Mouse (Mus musculus) brain, embryonic 14.5 days (tissue): Measurements from ENCODE around the gene Cfap43. TPM values are rescaled to one million over a fixed set of nuclear protein-coding genes. Genes with fewer than 3 reads are reported as not detected.

Experiments used
- DNase-seq: peaks from one replicate; pipeline ENCODE4 v3.0.0-alpha.2; 2011; ENCODE audit warnings: low read depth
- CTCF ChIP-seq: fragments of 200-500 bp; IDR thresholded peaks from 2 replicates; pipeline ENCODE4 v1.5.1; 2012; ENCODE audit warnings: inconsistent platforms, mild to moderate bottlenecking, moderate library complexity, borderline replicate concordance; ENCODE audit not compliant: insufficient read depth, insufficient read length; ENCODE audit errors: extremely low read depth
- POLR2A ChIP-seq: fragments of 200-500 bp; IDR thresholded peaks from 2 replicates; pipeline ENCODE4 v1.6.1; 2012; ENCODE audit warnings: mild to moderate bottlenecking, inconsistent platforms, borderline replicate concordance; ENCODE audit not compliant: poor library complexity, insufficient read depth, insufficient read length, severe bottlenecking; ENCODE audit errors: extremely low read depth
- polyA plus RNA-seq: library from polyadenylated mRNA; depleted of rRNA; stranded (reverse); fragments of >200 nt; gene quantifications from 2 replicates; pipeline ENCODE4 v1.2.3, GENCODE M21; 2012

Gene Cfap43
- polyA plus RNA-seq, 1 experiment: 2.6 TPM

DNA sequence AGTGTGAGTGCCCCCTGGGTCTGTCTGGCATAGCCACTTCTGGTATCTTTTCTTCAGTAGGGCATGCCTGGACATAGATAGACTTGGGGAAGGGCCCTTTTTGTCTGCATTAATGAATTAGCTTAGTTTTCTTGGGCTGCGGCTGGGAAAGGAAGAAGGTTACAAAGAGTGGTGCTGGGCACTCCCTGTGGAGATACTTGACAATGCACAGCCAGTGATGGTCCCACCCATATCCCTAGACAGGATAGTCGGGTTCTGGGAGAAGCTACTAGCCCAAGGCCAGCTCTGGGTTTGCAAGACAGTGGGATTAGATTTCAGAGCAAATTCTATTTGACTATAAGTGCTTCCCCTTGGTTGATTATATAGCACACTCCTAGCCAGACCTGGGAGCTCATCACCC lies 170.1 kb downstream of the Cfap43 start:
- TF ChIP-seq CTCF (no peak), POLR2A (no peak)
- no peak for DNase-seq

DNA sequence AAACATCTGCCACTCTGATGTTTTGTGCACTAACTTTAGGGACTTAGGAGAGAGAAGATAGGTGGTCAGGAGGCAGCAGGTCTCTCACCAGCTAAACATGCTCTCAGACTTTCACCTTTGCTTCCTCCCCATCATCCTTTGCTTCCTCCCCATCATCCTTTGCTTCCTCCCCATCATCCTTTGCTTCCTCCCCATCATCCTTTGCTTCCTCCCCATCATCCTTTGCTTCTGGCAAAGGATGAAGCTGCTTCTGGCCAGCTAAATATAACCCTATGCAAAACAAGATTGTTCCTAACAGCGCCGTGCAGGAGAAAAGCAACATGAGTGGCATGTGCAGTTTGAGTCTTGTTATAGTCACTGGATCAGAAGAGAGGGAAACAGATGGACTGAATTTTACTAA lies 172.0 kb downstream of the Cfap43 start:
- no peak for DNase-seq
- TF ChIP-seq POLR2A (no peak), CTCF (no peak)

DNA sequence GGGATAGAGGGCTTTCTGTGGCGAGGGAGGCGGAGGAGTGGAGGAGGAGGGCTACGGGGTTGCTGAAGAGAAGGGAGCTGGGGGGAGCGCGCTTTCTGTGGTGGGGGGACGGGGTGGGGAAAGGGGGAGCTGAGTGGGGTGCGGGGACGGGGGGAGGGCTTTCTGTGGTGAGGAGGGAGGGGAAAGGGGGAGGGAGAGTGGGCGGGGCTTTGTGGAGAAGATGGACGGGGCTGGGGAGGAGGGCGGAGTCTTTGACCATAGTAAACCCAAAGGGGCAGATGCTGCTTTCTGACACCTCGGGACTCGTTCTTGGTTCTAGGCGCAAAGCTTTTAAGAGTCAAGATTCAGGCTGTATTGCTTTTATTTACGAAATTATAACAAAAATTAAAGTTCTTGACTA lies 187.2 kb downstream of the Cfap43 start:
- peak; percentile 89 for DNase-seq
- TF ChIP-seq CTCF (no peak), POLR2A (no peak)

DNA sequence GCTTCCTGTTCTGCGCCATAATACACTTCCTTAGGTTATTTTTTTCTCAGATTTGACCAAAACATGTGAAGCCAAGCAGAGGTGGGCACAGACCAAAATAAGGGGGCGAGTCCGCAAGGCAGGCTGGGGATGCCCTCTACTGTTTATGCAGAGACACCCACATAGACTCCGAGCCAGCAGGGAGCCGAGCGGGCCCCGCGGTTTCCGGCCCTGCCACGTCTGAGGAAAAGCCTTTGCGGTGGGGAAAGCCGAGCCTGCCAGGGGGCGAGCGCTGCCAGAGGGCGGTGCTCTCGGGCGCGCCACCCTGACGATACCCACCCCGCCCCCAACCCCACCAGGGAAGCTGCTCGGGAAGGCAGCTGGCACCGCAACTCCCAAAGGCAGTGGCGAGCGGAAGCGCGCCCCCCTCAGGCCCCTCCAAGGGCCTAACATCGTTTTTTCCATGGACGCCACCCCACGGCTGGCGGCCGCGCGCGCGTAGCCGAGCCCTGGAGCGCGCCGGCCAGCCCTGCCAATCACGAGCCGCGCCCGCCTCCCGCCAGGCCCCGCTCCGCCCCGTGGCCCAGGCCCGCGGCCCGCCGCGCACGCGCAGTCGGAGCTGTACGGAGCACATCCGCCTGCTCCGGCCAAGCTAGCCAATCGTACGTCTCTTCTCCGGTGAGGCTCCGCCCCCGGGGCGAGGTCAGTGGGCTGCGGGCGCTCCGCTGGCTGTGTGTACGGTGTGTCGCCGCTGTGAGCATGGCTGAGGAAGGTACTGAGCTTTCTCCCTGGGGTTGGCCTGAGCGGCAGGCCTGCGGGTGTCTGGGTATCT lies 187.8 kb downstream of the Cfap43 start, which contains the start of gene Sfr1:
Gene Sfr1 (plus strand): TSS at position 612 of the 811 bp plus-strand sequence.
- TF ChIP-seq CTCF (peak; percentile 60), POLR2A (peak; percentile 74; the same call in 1 of the 2 replicates)
- DNase-seq: peak; percentile 99

DNA sequence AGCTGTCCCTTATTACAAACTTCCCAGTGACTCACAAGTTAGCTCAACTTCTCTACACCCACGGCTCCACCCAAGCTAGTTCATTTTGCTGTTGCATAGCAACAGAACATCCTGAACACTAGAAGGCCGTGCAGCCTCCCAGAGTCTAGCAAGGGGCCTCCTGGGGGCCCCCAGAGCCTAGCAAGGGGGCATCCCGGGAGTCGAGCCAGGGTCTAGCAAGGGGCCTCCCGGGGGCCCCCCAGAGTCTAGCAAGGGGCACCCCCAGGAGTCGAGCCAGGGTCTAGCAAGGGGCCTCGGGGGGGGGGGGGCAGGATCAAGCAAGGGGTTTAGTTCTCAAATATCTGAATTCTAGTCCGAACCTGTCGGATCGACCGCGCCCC lies 188.4 kb downstream of the Cfap43 start:
- DNase-seq: peak; percentile 91
- TF ChIP-seq POLR2A (no peak), CTCF (no peak)

DNA sequence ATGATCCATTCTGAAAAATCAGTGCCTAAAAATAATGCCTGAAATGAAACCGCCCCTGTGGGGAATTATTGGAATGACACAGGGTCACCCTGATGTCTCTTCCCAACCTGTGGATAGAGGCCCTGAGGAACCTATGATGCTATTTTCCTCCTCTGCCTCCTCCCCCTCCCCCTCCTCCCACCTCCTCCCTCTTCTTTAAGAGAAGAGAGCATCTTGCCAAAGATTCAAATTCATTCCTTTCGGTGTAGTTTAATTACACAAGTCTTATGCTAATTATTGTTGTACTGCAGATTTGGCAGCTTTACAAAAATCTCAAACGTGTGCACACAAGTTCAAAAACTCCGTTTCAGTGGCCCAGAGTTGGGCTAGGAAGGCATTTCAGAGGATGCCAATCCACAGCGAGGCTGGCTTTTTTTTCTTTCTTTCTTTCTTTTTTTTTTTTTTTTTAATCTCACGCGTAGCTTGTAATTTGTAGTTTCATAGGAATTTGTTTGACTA lies 193.4 kb downstream of the Cfap43 start:
- peak; percentile 93 for DNase-seq

DNA sequence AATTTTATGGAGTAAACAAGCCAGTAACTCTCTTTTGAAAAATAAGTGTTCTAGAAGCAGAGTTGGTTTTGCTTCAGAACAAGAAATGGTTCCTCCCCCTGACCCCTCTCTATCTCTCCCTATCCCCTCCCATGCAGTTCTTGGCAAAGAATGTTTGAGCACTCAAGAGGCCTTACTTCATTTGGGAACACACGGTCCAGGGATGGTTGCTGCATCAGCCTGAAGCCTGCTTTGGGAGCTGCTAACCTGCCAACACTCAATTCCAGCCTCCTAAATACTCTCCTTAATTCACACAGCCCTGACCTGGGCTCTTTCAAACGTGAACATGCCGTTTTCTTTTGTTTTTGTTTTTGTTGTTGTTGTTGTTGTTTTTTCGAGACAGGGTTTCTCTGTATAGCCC lies 194.2 kb downstream of the Cfap43 start:
- DNase-seq: no peak
- TF ChIP-seq CTCF (no peak), POLR2A (no peak)

More for the DNA sequence above, 193.4 kb downstream of the Cfap43 start:
- no peak for TF ChIP-seq POLR2A
- TF ChIP-seq CTCF: no peak

DNA sequence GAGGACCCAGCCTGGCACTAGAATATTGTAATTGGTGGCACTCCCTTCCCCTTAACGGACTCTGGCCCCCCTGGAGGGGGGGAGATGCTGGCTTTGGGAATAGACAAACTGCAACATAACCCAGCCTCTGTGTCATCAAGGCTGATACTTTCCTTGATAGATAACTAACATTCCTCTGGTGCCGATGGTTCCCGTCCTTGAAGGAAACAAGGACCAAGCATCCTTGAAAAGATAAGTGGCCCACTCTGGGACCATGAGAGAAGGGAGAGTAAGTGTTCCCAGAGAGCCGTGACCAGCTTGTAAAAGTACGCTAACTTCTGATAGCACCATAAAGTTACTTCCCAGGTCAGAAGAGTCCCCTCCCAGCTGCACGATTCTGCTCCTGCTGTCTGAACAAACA lies 196.6 kb downstream of the Cfap43 start:
- DNase-seq: no peak
- no peak for TF ChIP-seq CTCF
- no peak for TF ChIP-seq POLR2A

DNA sequence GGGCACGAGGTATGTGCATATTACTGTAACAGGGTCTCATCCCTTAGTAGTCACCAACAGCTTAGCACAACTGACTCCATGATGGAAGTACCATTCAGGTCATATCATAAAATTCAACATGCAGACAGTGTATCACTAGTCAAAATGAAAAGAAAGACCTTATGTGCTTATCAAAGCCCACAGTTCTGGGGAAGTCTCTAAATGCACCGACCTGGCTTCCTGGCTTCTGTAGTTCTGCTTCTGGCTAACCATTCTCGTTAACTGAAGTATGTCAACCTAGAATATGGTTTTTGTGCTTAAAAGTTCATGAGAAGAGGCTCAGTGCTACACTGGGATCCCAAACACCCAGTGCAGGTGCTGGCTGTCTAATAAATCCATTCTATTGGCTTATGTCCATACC lies 199.9 kb downstream of the Cfap43 start:
- no peak for DNase-seq
- TF ChIP-seq CTCF: no peak
- no peak for TF ChIP-seq POLR2A

DNA sequence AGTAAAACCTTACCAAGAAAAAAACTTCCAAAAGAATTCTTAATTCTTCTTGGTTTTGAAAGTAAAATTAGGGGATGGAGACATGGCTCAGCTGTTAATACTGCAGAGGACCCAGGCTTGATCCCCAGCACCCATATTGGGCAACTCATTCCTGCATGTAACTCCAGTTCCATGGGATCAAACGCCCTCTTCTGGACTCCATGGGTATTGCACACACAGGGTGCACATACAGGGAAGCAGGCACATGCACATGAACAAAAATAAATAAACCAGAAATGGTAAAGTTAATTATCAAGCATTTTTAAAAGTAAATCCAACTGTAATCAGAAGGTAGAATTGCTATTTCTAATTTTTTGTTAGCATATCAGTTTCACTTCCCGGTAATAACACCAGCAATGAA lies 202.9 kb downstream of the Cfap43 start:
- no peak for TF ChIP-seq POLR2A
- no peak for TF ChIP-seq CTCF
- no peak for DNase-seq

DNA sequence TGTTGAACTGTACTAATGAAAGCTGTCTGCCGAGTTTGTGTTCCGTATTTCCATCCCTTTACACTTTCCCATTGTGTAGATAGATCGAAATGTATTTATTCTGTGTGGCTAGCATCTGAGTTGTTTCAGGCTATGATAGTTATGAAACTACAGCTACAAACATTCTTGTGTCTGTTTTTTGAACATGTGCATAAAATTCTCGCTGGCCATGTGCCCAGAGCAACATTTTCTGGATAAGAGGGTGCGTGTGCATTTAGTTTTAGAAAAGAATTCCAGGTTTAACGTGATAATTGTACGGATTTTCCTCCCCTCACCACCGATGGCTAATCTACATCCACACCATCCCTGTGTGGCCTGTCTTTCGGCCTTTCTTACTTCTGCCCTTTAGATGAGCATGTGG lies 205.6 kb downstream of the Cfap43 start:
- no peak for DNase-seq
- TF ChIP-seq POLR2A (no peak), CTCF (no peak)

DNA sequence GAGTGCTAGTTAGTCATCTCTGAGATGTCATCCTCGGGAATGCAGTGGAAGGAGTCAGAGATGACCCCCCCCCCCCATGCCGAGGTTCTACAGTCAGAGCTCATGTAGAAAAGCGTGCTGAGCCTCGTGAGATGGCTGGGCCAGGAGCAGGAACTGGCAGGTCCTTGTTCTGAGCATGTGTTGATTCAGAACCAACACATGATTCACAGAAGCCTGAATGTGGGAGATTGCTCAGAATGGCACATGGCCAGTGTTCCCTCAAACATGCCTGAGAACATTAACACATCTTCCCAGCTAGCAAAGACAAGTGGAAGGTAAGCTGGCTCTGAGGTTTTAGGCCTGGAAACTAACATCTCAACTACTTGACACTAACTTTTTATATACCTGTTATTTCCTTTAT lies 208.7 kb downstream of the Cfap43 start:
- TF ChIP-seq POLR2A (no peak), CTCF (no peak)
- no peak for DNase-seq

DNA sequence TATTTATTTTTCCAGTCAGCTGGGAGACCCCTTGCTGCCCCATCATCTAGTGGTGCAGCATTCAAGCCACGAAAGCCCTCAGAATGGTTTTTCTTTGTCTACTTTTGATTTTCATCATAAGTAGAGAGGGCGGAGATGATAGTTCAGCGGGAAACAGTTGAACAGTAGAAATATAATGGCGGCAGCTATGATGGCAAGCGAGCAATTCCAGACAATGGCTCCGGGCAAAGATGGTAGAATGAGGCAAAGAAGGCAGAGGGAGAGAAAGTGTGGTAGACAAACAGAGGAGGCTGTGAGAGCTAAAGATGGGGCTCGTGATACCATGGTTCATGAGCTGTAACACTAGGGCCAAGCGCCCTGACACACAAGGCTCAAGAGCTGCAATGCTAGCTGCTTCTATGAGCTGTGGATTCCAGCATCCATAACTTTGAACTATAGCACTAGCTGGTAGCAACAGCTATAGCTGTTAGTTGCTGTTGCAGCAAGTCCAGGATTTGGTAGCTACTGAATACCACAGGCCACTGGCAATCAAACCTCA lies 213.2 kb downstream of the Cfap43 start:
- DNase-seq: no peak

More for the DNA sequence above, 213.2 kb downstream of the Cfap43 start:
- TF ChIP-seq CTCF: no peak
- no peak for TF ChIP-seq POLR2A
